Mouse (Mus musculus): ENCODE data around the gene Olfr624. TPM values are rescaled to one million over a fixed set of nuclear protein-coding genes. Genes with fewer than 3 reads are reported as not detected.

Olfr624 gene
- polyA plus RNA-seq, 1 experiment from 2014 or later, result not detected

Other genes with a start within 250 kb of the Olfr624 start
- gene Olfr605, start 225.8 kb downstream of the Olfr624 start, polyA plus RNA-seq (2015; fragmentation: Nextera tagmentation; extraction: Ambion mirVana), result not detected in 2 replicates
- gene Olfr606, start 222.1 kb downstream of the Olfr624 start, polyA plus RNA-seq (2015; fragmentation: Nextera tagmentation; extraction: Ambion mirVana), result not detected in 2 replicates
- gene Olfr607, start 207.0 kb downstream of the Olfr624 start, polyA plus RNA-seq (2015; fragmentation: Nextera tagmentation; extraction: Ambion mirVana), result 0.17 and 0.21 TPM in 2 replicates
- 0.16 and 0.19 TPM in 2 replicates for gene Olfr608, start 201.3 kb downstream of the Olfr624 start, polyA plus RNA-seq (2015; fragmentation: Nextera tagmentation; extraction: Ambion mirVana)
- gene Olfr609, start 173.1 kb downstream of the Olfr624 start, polyA plus RNA-seq (2015; fragmentation: Nextera tagmentation; extraction: Ambion mirVana), result not detected in 2 replicates
- gene Olfr610, start 159.1 kb downstream of the Olfr624 start, polyA plus RNA-seq (2015; fragmentation: Nextera tagmentation; extraction: Ambion mirVana), result not detected in 2 replicates
- gene Olfr611, start 150.3 kb downstream of the Olfr624 start, polyA plus RNA-seq (2015; fragmentation: Nextera tagmentation; extraction: Ambion mirVana), result not detected in 2 replicates
- gene Olfr612, start 128.5 kb downstream of the Olfr624 start, polyA plus RNA-seq (2015; fragmentation: Nextera tagmentation; extraction: Ambion mirVana), result not detected in 2 replicates
- gene Olfr613, start 123.1 kb downstream of the Olfr624 start, polyA plus RNA-seq (2015; fragmentation: Nextera tagmentation; extraction: Ambion mirVana), result not detected in 2 replicates
- not detected in 2 replicates for gene Olfr615, start 115.1 kb downstream of the Olfr624 start, polyA plus RNA-seq (2015; fragmentation: Nextera tagmentation; extraction: Ambion mirVana)
- not detected in 2 replicates for gene Olfr616, start 102.0 kb downstream of the Olfr624 start, polyA plus RNA-seq (2015; fragmentation: Nextera tagmentation; extraction: Ambion mirVana)
- gene Olfr617, start 98.1 kb downstream of the Olfr624 start, polyA plus RNA-seq (2015; fragmentation: Nextera tagmentation; extraction: Ambion mirVana), result not detected in 2 replicates
- gene Olfr618, start 81.1 kb downstream of the Olfr624 start, polyA plus RNA-seq (2015; fragmentation: Nextera tagmentation; extraction: Ambion mirVana), result not detected in 2 replicates
- not detected in 2 replicates for gene Olfr619, start 70.6 kb downstream of the Olfr624 start, polyA plus RNA-seq (2015; fragmentation: Nextera tagmentation; extraction: Ambion mirVana)
- gene Olfr620, start 58.7 kb downstream of the Olfr624 start, polyA plus RNA-seq (2015; fragmentation: Nextera tagmentation; extraction: Ambion mirVana), result not detected in 2 replicates
- gene Olfr622, start 28.5 kb downstream of the Olfr624 start, polyA plus RNA-seq (2015; fragmentation: Nextera tagmentation; extraction: Ambion mirVana), result not detected in 2 replicates
- gene Olfr623, start 7.5 kb downstream of the Olfr624 start, polyA plus RNA-seq (2015; fragmentation: Nextera tagmentation; extraction: Ambion mirVana), result not detected in 2 replicates
- gene Olfr625-ps1, start 11.5 kb upstream of the Olfr624 start, polyA plus RNA-seq (2015; fragmentation: Nextera tagmentation; extraction: Ambion mirVana), result not detected in 2 replicates
- not detected in 2 replicates for gene Olfr243, start 43.5 kb upstream of the Olfr624 start, polyA plus RNA-seq (2015; fragmentation: Nextera tagmentation; extraction: Ambion mirVana)
- not detected in 2 replicates for gene Olfr628, start 59.2 kb upstream of the Olfr624 start, polyA plus RNA-seq (2015; fragmentation: Nextera tagmentation; extraction: Ambion mirVana)
- not detected in 2 replicates for gene Olfr629, start 73.8 kb upstream of the Olfr624 start, polyA plus RNA-seq (2015; fragmentation: Nextera tagmentation; extraction: Ambion mirVana)
- not detected in 2 replicates for gene Olfr630, start 86.1 kb upstream of the Olfr624 start, polyA plus RNA-seq (2015; fragmentation: Nextera tagmentation; extraction: Ambion mirVana)
- gene Olfr69, start 100.4 kb upstream of the Olfr624 start, polyA plus RNA-seq (2015; fragmentation: Nextera tagmentation; extraction: Ambion mirVana), result not detected in 2 replicates
- gene Olfr68, start 108.5 kb upstream of the Olfr624 start, polyA plus RNA-seq (2015; fragmentation: Nextera tagmentation; extraction: Ambion mirVana), result not detected in 2 replicates
- gene Olfr67, start 120.6 kb upstream of the Olfr624 start, polyA plus RNA-seq (2015; fragmentation: Nextera tagmentation; extraction: Ambion mirVana), result not detected in 2 replicates
- gene Hbb-bt, start 142.8 kb upstream of the Olfr624 start, polyA plus RNA-seq (2015; fragmentation: Nextera tagmentation; extraction: Ambion mirVana), result 7,919 and 10,944 TPM in 2 replicates
- gene Hbb-bs, start 156.9 kb upstream of the Olfr624 start, polyA plus RNA-seq (2015; fragmentation: Nextera tagmentation; extraction: Ambion mirVana), result 15,930 and 21,711 TPM in 2 replicates
- gene Hbb-bh2, start 169.3 kb upstream of the Olfr624 start, polyA plus RNA-seq (2015; fragmentation: Nextera tagmentation; extraction: Ambion mirVana), result not detected in 2 replicates
- 230 and 536 TPM in 2 replicates for gene Hbb-bh1, start 172.0 kb upstream of the Olfr624 start, polyA plus RNA-seq (2015; fragmentation: Nextera tagmentation; extraction: Ambion mirVana)
- gene Hbb-y, start 182.0 kb upstream of the Olfr624 start, polyA plus RNA-seq (2015; fragmentation: Nextera tagmentation; extraction: Ambion mirVana), result 25,617 and 43,684 TPM in 2 replicates
- gene Olfr66, start 215.1 kb upstream of the Olfr624 start, polyA plus RNA-seq (2015; fragmentation: Nextera tagmentation; extraction: Ambion mirVana), result not detected in 2 replicates
- gene Olfr64, start 223.3 kb upstream of the Olfr624 start, polyA plus RNA-seq (2015; fragmentation: Nextera tagmentation; extraction: Ambion mirVana), result not detected in 2 replicates
- gene Olfr65, start 232.3 kb upstream of the Olfr624 start, polyA plus RNA-seq (2015; fragmentation: Nextera tagmentation; extraction: Ambion mirVana), result not detected in 2 replicates